Mouse (Mus musculus) stomach, postnatal 0 days (tissue): ENCODE measurements at regions not wholly inside any gene's neighbourhood (a gene's known extent, or its start where the extent isn't known, plus 50 kb on each side); places are given as distances from the start of the nearest gene placed in this dataset.

Experiments used
- ATAC-seq: fragments of 200-750 bp; cut with Nextera tagmentation; 2 replicates; pipeline ENCODE4 v1.8.0; 2017; ENCODE audit not compliant: low FRiP score, low TSS enrichment
- DNase-seq: peaks from one replicate; pipeline ENCODE4 v3.0.0-alpha.2; 2016; ENCODE audit warnings: low spot score
- H3K27ac ChIP-seq: fragments of 300-500 bp; sonication (generic); replicated peaks from 2 replicates; pipeline ENCODE4 v1.5.1; 2014; ENCODE audit warnings: mild to moderate bottlenecking, control low read depth
- H3K27me3 ChIP-seq: fragments of 300-500 bp; sonication (generic); 2 replicates; pipeline ENCODE4 v1.6.1; 2014; ENCODE audit warnings: low read length; ENCODE audit not compliant: control insufficient read depth, insufficient read depth
- H3K36me3 ChIP-seq: fragments of 300-500 bp; sonication (generic); 2 replicates; pipeline ENCODE4 v1.6.1; 2014; ENCODE audit warnings: low read length, mixed read lengths; ENCODE audit not compliant: control insufficient read depth, insufficient read depth
- H3K4me1 ChIP-seq: fragments of 300-500 bp; sonication (generic); replicated peaks from 2 replicates; pipeline ENCODE4 v1.6.1; 2014; ENCODE audit warnings: antibody characterized with exemption; ENCODE audit not compliant: control insufficient read depth, insufficient read depth
- H3K4me2 ChIP-seq: fragments of 300-500 bp; sonication (generic); replicated peaks from 2 replicates; pipeline ENCODE4 v1.6.1; 2014; ENCODE audit warnings: low read depth, mild to moderate bottlenecking, control low read depth, moderate library complexity
- H3K4me3 ChIP-seq: fragments of 300-500 bp; sonication (generic); 2 replicates; pipeline ENCODE4 v1.5.1; 2014; ENCODE audit warnings: low read depth, low read length, control low read depth
- H3K9ac ChIP-seq: fragments of 300-500 bp; sonication (generic); 2 replicates; pipeline ENCODE4 v1.6.1; 2014; ENCODE audit warnings: mild to moderate bottlenecking, low read length, control low read depth, mixed read lengths
- H3K9me3 ChIP-seq: fragments of 300-500 bp; sonication (generic); 2 replicates; pipeline ENCODE4 v1.6.1; 2016; ENCODE audit warnings: low read length; ENCODE audit not compliant: control insufficient read depth
- CTCF ChIP-seq: IDR thresholded peaks from 2 replicates; pipeline ENCODE4 v1.5.1; 2016; ENCODE audit warnings: antibody characterized with exemption, low read depth, mild to moderate bottlenecking, moderate library complexity
- EP300 ChIP-seq: optimal IDR thresholded peaks from 2 replicates; pipeline ENCODE3; 2016; ENCODE audit warnings: antibody characterized with exemption
- WGBS: fragments of 180-500 bp; shearing (Covaris S2); extraction: QIAGEN DNeasy Blood & Tissue Kit; methylation state at CpG from one replicate; pipeline ENCODE4 v1.1.7; 2014; 5-methylcytosine and 5-hydroxymethylcytosine counted together

GRCm38 (mm10) chr15:50402551-50402950, 3482.2 kb upstream of the Gm7489 start:
- H3K4me1 ChIP-seq = no peaks in the 10 kb centered on the region
- no peak overlapping the region for H3K4me3 ChIP-seq
- ATAC-seq (no peak), DNase-seq (no peak)
- no peak overlapping the region for H3K27ac ChIP-seq
- H3K9me3 ChIP-seq = no peaks in the 10 kb centered on the region
- TF ChIP-seq CTCF (no peak), EP300 (no peak)
- H3K27me3 ChIP-seq = no peaks in the 10 kb centered on the region
- 80% methylated on average over 1 of the region's 1 CpGs for WGBS
- no peaks in the 10 kb centered on the region for H3K36me3 ChIP-seq
- H3K4me2 ChIP-seq = no peak overlapping the region
- H3K9ac ChIP-seq = no peak overlapping the region

GRCm38 (mm10) chr15:50403883-50404282, 3480.8 kb upstream of the Gm7489 start:
- Histone ChIP-seq H3K9me3 (no peaks in the 10 kb centered on the region), H3K4me1 (no peaks in the 10 kb centered on the region), H3K4me3 (no peak overlapping the region), H3K27ac (no peak overlapping the region), H3K9ac (no peak overlapping the region), H3K36me3 (no peaks in the 10 kb centered on the region), H3K27me3 (no peaks in the 10 kb centered on the region), H3K4me2 (no peak overlapping the region)
- ATAC-seq = no peak
- 85% methylated on average over 2 of the region's 2 CpGs for WGBS
- TF ChIP-seq CTCF = no peak
- no peak for TF ChIP-seq EP300
- DNase-seq = no peak

- ATAC-seq = no peak
- H3K4me3 ChIP-seq = no peak overlapping the region
- H3K4me2 ChIP-seq = no peak overlapping the region
- no peak overlapping the region for H3K27ac ChIP-seq
- WGBS = 39% methylated on average over 2 of the region's 2 CpGs
- H3K36me3 ChIP-seq = no peaks in the 10 kb centered on the region
- DNase-seq = no peak
- no peak overlapping the region for H3K9ac ChIP-seq
- no peaks in the 10 kb centered on the region for H3K27me3 ChIP-seq
- no peaks in the 10 kb centered on the region for H3K4me1 ChIP-seq
- peak; percentile 56 for TF ChIP-seq CTCF
- no peak for TF ChIP-seq EP300
- H3K9me3 ChIP-seq = no peaks in the 10 kb centered on the region
Measured at GRCm38 (mm10) chr15:50408985-50409384, 3475.7 kb upstream of the Gm7489 start.

DNA sequence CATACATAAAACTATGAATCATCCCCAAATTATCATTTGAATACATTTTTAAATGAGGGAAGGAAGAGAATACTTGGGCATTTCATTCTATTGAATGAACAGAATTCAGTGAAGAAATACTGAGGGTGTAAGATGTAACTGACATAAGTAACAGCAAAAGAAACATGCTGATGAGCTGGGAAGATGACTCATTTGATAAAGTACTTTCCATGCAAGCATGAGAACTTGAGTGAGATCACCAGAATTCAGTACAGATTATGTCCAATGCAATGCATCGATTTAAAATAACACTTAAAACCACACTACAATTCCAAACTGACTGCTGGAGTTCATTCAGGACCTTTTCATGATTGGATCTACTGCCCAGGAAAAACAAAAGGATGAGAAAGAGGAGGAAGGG, 3467.1 kb upstream of the Gm7489 start:
- no peak overlapping the region for H3K27ac ChIP-seq
- DNase-seq = no peak
- H3K4me3 ChIP-seq = no peak overlapping the region
- no peak for TF ChIP-seq EP300
- no peak for TF ChIP-seq CTCF
- ATAC-seq = no peak
- H3K27me3 ChIP-seq = no peaks in the 10 kb centered on the region
- no peak overlapping the region for H3K4me2 ChIP-seq
- no peaks in the 10 kb centered on the region for H3K36me3 ChIP-seq
- no peaks in the 10 kb centered on the region for H3K9me3 ChIP-seq
- no peaks in the 10 kb centered on the region for H3K4me1 ChIP-seq
- H3K9ac ChIP-seq = no peak overlapping the region
- 76% methylated on average over 1 of the region's 1 CpGs for WGBS

GRCm38 (mm10) chr15:50423082-50423665, 3461.5 kb upstream of the Gm7489 start:
- H3K9ac ChIP-seq = no peak overlapping the region
- no peak for DNase-seq
- H3K9me3 ChIP-seq = no peaks in the 10 kb centered on the region
- no peak for ATAC-seq
- H3K4me1 ChIP-seq = no peaks in the 10 kb centered on the region
- H3K36me3 ChIP-seq = no peaks in the 10 kb centered on the region
- WGBS = 51% methylated on average over 5 of the region's 5 CpGs
- H3K27me3 ChIP-seq = no peaks in the 10 kb centered on the region
- no peak overlapping the region for H3K27ac ChIP-seq
- no peak for TF ChIP-seq EP300
- no peak for TF ChIP-seq CTCF
- H3K4me2 ChIP-seq = no peak overlapping the region
- H3K4me3 ChIP-seq = no peak overlapping the region

DNA sequence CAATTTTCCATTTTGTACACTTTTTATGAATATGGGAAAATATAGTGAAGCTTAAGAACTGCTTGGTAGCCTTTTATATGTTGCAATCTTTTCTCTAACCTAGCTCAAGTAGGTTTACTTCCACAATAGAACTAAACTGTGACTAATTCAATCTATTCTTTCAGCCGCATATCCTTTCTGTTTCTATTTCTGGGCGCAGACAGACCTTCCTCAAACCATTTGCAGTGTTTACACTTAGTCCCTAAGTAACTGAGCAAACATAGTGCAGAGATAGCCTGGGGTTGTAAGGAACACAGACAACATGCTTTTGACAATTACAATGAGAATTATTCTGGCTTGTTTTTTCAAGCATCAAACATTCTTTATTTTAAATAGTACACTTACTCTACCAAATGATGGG, 3435.1 kb upstream of the Gm7489 start:
- no peaks in the 10 kb centered on the region for H3K36me3 ChIP-seq
- WGBS = 25% methylated on average over 2 of the region's 2 CpGs

More for the DNA sequence above, 3435.1 kb upstream of the Gm7489 start:
- H3K27me3 ChIP-seq = no peaks in the 10 kb centered on the region
- H3K9ac ChIP-seq = no peak overlapping the region
- H3K9me3 ChIP-seq = no peaks in the 10 kb centered on the region
- no peak for ATAC-seq
- no peak for DNase-seq
- H3K4me3 ChIP-seq = no peak overlapping the region
- TF ChIP-seq EP300 (no peak), CTCF (no peak)
- H3K27ac ChIP-seq = no peak overlapping the region
- no peak overlapping the region for H3K4me2 ChIP-seq
- H3K4me1 ChIP-seq = no peaks in the 10 kb centered on the region
